Mouse (Mus musculus): ENCODE measurements around the gene Wfs1. TPM values are rescaled to one million over a fixed set of nuclear protein-coding genes. Genes with fewer than 3 reads are reported as not detected.
A peak's percentile ranks its signal among the peaks of the same experiment; 100 is the strongest.

Wfs1 gene
- polyA plus RNA-seq, 1 experiment from 2014 or later: 11.0 TPM

- H3K9ac ChIP-seq (ENCODE audit: low read depth, low read length): no peak overlapping the region
- no peaks in the 10 kb centered on the region for H3K27me3 ChIP-seq (replicated peaks; ENCODE audit: control insufficient read depth, insufficient read depth, low read length)
- no peaks in the 10 kb centered on the region for H3K4me1 ChIP-seq (ENCODE audit: control insufficient read depth, insufficient read depth, low read depth, low read length)
- no peaks in the 10 kb centered on the region for H3K36me3 ChIP-seq (ENCODE audit: control insufficient read depth, insufficient read depth, low read length)
- H3K27ac ChIP-seq (ENCODE audit: low read depth, low read length): no peak overlapping the region
- H3K9me3 ChIP-seq (ENCODE audit: control insufficient read depth, low read length): no peaks in the 10 kb centered on the region
- H3K4me3 ChIP-seq (ENCODE audit: low read length): no peak overlapping the region
- ATAC-seq: no peak
- 79% methylated on average over 13 of the region's 13 CpGs for WGBS
- H3K4me2 ChIP-seq (ENCODE audit: low read length): no peak overlapping the region
These were observed 13.7 kb downstream of the Wfs1 start for GRCm38 (mm10) chr5:36975336-36975735.

DNA sequence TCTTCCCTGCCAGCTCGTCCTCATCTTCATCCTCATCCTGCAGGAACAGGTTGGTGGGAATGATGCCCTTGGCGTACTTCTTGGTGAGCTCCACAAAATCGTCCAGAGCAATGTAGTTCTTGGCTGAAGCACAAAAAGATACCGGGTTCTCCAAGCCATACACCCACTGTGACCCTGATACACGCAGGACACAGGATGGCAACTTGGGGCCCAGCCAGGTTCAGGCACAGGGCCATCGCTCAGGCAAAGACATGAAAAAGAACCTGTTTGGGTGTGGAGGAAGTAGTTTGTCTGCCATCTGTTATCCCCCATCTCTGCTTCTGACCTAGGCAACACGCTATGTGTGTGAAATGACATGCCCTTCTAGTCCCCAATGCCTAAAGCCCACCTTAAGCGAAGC is 17.4 kb downstream of the Wfs1 start:
- Histone ChIP-seq H3K9ac (ENCODE audit: low read depth, low read length) (no peak overlapping the region), H3K4me1 (ENCODE audit: control insufficient read depth, insufficient read depth, low read depth, low read length) (no peaks in the 10 kb centered on the region), H3K9me3 (ENCODE audit: control insufficient read depth, low read length) (no peaks in the 10 kb centered on the region), H3K27ac (ENCODE audit: low read depth, low read length) (no peak overlapping the region), H3K4me3 (ENCODE audit: low read length) (no peak overlapping the region), H3K36me3 (ENCODE audit: control insufficient read depth, insufficient read depth, low read length) (peaks cover 9% of the 10 kb centered on the region), H3K4me2 (ENCODE audit: low read length) (no peak overlapping the region), H3K27me3 (replicated peaks; ENCODE audit: control insufficient read depth, insufficient read depth, low read length) (no peaks in the 10 kb centered on the region)
- no peak for ATAC-seq
- WGBS: 87% methylated on average over 8 of the region's 8 CpGs

GRCm38 (mm10) chr5:36960501-36960900 is 28.5 kb downstream of the Wfs1 start:
- Histone ChIP-seq H3K4me2 (ENCODE audit: low read length) (no peak overlapping the region), H3K36me3 (ENCODE audit: control insufficient read depth, insufficient read depth, low read length) (no peaks in the 10 kb centered on the region), H3K4me1 (ENCODE audit: control insufficient read depth, insufficient read depth, low read depth, low read length) (peaks cover 8% of the 10 kb centered on the region), H3K27me3 (replicated peaks; ENCODE audit: control insufficient read depth, insufficient read depth, low read length) (no peaks in the 10 kb centered on the region), H3K27ac (ENCODE audit: low read depth, low read length) (peak overlapping the region; percentile 51), H3K4me3 (ENCODE audit: low read length) (no peak overlapping the region), H3K9ac (ENCODE audit: low read depth, low read length) (no peak overlapping the region), H3K9me3 (ENCODE audit: control insufficient read depth, low read length) (no peaks in the 10 kb centered on the region)
- ATAC-seq: peak; percentile 70
- 12% methylated on average over 5 of the region's 5 CpGs for WGBS

DNA sequence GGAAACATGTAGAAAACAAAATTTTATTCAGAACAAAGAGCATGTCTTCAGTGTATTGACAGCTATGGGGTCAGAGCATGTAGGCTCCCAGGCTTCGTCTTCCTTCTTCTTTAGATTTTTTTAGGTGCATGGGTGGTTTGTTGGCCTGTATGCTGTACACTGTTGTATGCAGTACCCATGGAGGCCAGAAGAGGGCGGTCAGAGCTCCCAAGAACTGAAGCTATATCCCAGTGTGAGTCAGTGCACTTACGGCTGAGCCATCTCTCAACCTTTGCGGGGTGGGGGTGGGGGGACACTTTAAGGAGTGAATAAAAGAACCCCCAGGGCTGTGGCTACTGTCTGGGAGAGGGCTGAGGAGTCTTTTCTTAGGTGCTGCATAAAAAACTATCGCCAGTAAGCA is 30.2 kb downstream of the Wfs1 start:
- H3K9me3 ChIP-seq (ENCODE audit: control insufficient read depth, low read length): no peaks in the 10 kb centered on the region
- H3K27me3 ChIP-seq (replicated peaks; ENCODE audit: control insufficient read depth, insufficient read depth, low read length): no peaks in the 10 kb centered on the region
- WGBS: 28% methylated on average over 5 of the region's 5 CpGs
- no peak overlapping the region for H3K4me2 ChIP-seq (ENCODE audit: low read length)
- H3K9ac ChIP-seq (ENCODE audit: low read depth, low read length): no peak overlapping the region
- H3K4me1 ChIP-seq (ENCODE audit: control insufficient read depth, insufficient read depth, low read depth, low read length): peaks cover 8% of the 10 kb centered on the region
- H3K36me3 ChIP-seq (ENCODE audit: control insufficient read depth, insufficient read depth, low read length): no peaks in the 10 kb centered on the region
- peak; percentile 65 for ATAC-seq
- no peak overlapping the region for H3K27ac ChIP-seq (ENCODE audit: low read depth, low read length)
- no peak overlapping the region for H3K4me3 ChIP-seq (ENCODE audit: low read length)

DNA sequence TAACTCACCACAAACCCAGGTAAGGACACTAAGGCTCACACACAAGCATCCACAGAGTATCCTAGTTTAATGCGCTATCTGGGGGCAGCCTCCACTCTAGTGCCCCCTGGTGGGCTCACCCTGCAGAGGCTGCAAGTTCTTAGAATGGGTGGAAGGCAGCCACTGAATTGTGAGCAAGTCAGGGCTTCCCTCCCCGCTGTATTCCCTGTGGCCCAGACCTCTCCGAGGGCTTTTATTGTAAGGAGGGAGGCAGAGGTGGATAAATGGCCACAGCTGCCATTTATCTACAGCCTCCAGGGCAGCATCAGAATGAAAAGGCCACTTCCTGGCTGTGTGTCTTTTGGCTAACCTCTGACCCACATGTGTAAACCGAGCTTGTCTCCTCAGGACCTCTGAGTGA is 33.6 kb downstream of the Wfs1 start:
- no peaks in the 10 kb centered on the region for H3K27me3 ChIP-seq (replicated peaks; ENCODE audit: control insufficient read depth, insufficient read depth, low read length)
- whole genome bisulfite sequencing: 29% methylated on average over 4 of the region's 4 CpGs
- H3K36me3 ChIP-seq (ENCODE audit: control insufficient read depth, insufficient read depth, low read length): 0 out of 2 replicates have a peak, but pooled peaks cover 5% of the 10 kb centered on the region
- H3K4me3 ChIP-seq (ENCODE audit: low read length): no peak overlapping the region
- H3K27ac ChIP-seq (ENCODE audit: low read depth, low read length): no peak overlapping the region
- H3K9ac ChIP-seq (ENCODE audit: low read depth, low read length): no peak overlapping the region
- no peaks in the 10 kb centered on the region for H3K9me3 ChIP-seq (ENCODE audit: control insufficient read depth, low read length)
- no peak for ATAC-seq
- H3K4me2 ChIP-seq (ENCODE audit: low read length): no peak overlapping the region
- H3K4me1 ChIP-seq (ENCODE audit: control insufficient read depth, insufficient read depth, low read depth, low read length): 0 out of 2 replicates have a peak, but pooled peaks cover under 1% of the 10 kb centered on the region

DNA sequence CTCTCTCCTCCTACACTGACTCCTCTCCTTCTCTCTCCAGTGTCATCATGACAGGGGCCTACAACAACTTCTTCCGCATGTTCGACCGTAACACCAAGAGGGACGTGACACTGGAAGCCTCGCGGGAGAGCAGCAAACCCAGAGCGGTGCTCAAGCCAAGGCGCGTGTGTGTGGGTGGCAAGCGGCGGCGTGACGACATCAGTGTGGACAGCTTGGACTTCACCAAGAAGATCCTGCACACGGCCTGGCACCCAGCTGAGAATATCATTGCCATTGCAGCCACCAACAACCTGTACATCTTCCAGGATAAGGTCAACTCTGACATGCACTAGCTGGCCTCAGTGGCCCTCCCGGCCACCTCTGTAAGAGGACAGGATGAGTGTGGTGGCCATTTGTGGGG is 36.7 kb downstream of the Wfs1 start:
- Histone ChIP-seq H3K27ac (ENCODE audit: low read depth, low read length) (no peak overlapping the region), H3K4me3 (ENCODE audit: low read length) (no peak overlapping the region), H3K4me1 (ENCODE audit: control insufficient read depth, insufficient read depth, low read depth, low read length) (no peaks in the 10 kb centered on the region), H3K4me2 (ENCODE audit: low read length) (no peak overlapping the region), H3K36me3 (ENCODE audit: control insufficient read depth, insufficient read depth, low read length) (peaks cover 10% of the 10 kb centered on the region; the same call in 1 of the 2 replicates), H3K27me3 (replicated peaks; ENCODE audit: control insufficient read depth, insufficient read depth, low read length) (no peaks in the 10 kb centered on the region), H3K9me3 (ENCODE audit: control insufficient read depth, low read length) (no peaks in the 10 kb centered on the region), H3K9ac (ENCODE audit: low read depth, low read length) (no peak overlapping the region)
- WGBS: 91% methylated on average over 15 of the region's 15 CpGs
- ATAC-seq: no peak

DNA sequence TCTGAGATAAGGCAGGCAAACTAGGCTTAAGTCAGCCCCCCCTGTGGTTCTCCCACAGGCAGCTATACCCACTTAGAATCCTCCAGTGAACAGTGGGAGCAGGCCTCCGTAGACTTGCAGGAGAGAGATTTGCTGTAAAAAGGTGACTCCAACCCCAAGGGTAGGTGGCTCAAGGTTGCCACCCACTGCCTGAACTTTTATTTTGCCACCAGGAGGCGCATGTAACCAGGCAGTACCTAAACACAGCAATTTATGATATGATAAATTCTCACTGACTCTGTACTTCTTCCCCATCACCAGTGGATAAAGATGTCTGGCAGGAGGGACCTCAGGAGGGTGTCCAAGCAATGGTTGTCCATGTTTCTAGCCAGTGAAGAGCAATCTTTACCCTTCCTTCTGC is 38.1 kb downstream of the Wfs1 start:
- H3K9ac ChIP-seq (ENCODE audit: low read depth, low read length): no peak overlapping the region
- H3K9me3 ChIP-seq (ENCODE audit: control insufficient read depth, low read length): no peaks in the 10 kb centered on the region
- no peak overlapping the region for H3K4me3 ChIP-seq (ENCODE audit: low read length)
- no peak for ATAC-seq
- WGBS: 67% methylated on average over 2 of the region's 2 CpGs
- no peak overlapping the region for H3K4me2 ChIP-seq (ENCODE audit: low read length)
- H3K27me3 ChIP-seq (replicated peaks; ENCODE audit: control insufficient read depth, insufficient read depth, low read length): no peaks in the 10 kb centered on the region
- H3K36me3 ChIP-seq (ENCODE audit: control insufficient read depth, insufficient read depth, low read length): peaks cover 10% of the 10 kb centered on the region; the same call in 1 of the 2 replicates
- H3K4me1 ChIP-seq (ENCODE audit: control insufficient read depth, insufficient read depth, low read depth, low read length): no peaks in the 10 kb centered on the region
- H3K27ac ChIP-seq (ENCODE audit: low read depth, low read length): no peak overlapping the region

GRCm38 (mm10) chr5:36948831-36949230 is 40.2 kb downstream of the Wfs1 start:
- peak; percentile 59; the same call in 1 of the 2 replicates for ATAC-seq
- Histone ChIP-seq H3K27ac (ENCODE audit: low read depth, low read length) (no peak overlapping the region), H3K4me3 (ENCODE audit: low read length) (no peak overlapping the region), H3K36me3 (ENCODE audit: control insufficient read depth, insufficient read depth, low read length) (peaks cover 10% of the 10 kb centered on the region; the same call in 1 of the 2 replicates), H3K4me1 (ENCODE audit: control insufficient read depth, insufficient read depth, low read depth, low read length) (peaks cover 7% of the 10 kb centered on the region), H3K27me3 (replicated peaks; ENCODE audit: control insufficient read depth, insufficient read depth, low read length) (no peaks in the 10 kb centered on the region), H3K9me3 (ENCODE audit: control insufficient read depth, low read length) (no peaks in the 10 kb centered on the region), H3K9ac (ENCODE audit: low read depth, low read length) (no peak overlapping the region), H3K4me2 (ENCODE audit: low read length) (no peak overlapping the region)
- 13% methylated on average over 3 of the region's 3 CpGs for WGBS

GRCm38 (mm10) chr5:36946445-36946844 is 42.6 kb downstream of the Wfs1 start:
- 12% methylated on average over 5 of the region's 5 CpGs for WGBS
- Histone ChIP-seq H3K4me3 (ENCODE audit: low read length) (no peak overlapping the region), H3K9me3 (ENCODE audit: control insufficient read depth, low read length) (no peaks in the 10 kb centered on the region), H3K4me2 (ENCODE audit: low read length) (no peak overlapping the region), H3K9ac (ENCODE audit: low read depth, low read length) (no peak overlapping the region), H3K27ac (ENCODE audit: low read depth, low read length) (no peak overlapping the region), H3K36me3 (ENCODE audit: control insufficient read depth, insufficient read depth, low read length) (peaks cover 5% of the 10 kb centered on the region; the same call in 1 of the 2 replicates), H3K4me1 (ENCODE audit: control insufficient read depth, insufficient read depth, low read depth, low read length) (peaks cover 7% of the 10 kb centered on the region), H3K27me3 (replicated peaks; ENCODE audit: control insufficient read depth, insufficient read depth, low read length) (no peaks in the 10 kb centered on the region)
- no peak for ATAC-seq

DNA sequence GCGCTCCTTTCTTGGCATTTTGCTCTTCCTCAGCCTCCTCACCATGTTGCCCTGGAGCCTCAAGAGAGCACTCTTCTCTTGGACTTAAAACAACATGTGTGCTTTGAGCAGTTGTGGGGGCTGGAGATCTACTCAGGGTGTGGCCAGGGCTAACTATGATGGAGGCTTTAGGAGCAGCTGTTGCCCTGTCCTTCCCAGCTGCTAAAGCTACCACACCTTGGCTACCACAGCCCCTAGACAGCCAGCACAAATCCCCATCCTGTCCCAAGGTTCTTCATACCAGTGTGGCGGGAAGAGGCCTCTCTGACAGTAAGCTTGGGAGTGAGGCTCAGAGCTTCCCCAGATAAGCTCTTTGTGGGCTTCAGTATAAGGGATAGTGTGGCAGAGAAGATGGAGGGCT is 43.3 kb downstream of the Wfs1 start:
- 67% methylated on average over 2 of the region's 2 CpGs for WGBS

More for the DNA sequence above, 43.3 kb downstream of the Wfs1 start:
- H3K27me3 ChIP-seq (replicated peaks; ENCODE audit: control insufficient read depth, insufficient read depth, low read length): no peaks in the 10 kb centered on the region
- no peak overlapping the region for H3K9ac ChIP-seq (ENCODE audit: low read depth, low read length)
- H3K27ac ChIP-seq (ENCODE audit: low read depth, low read length): peak overlapping the region; percentile 77
- H3K4me2 ChIP-seq (ENCODE audit: low read length): no peak overlapping the region
- peaks cover 7% of the 10 kb centered on the region for H3K4me1 ChIP-seq (ENCODE audit: control insufficient read depth, insufficient read depth, low read depth, low read length)
- no peaks in the 10 kb centered on the region for H3K9me3 ChIP-seq (ENCODE audit: control insufficient read depth, low read length)
- H3K36me3 ChIP-seq (ENCODE audit: control insufficient read depth, insufficient read depth, low read length): peaks cover 5% of the 10 kb centered on the region; the same call in 1 of the 2 replicates
- no peak overlapping the region for H3K4me3 ChIP-seq (ENCODE audit: low read length)
- peak; percentile 9; the same call in 1 of the 2 replicates for ATAC-seq
